Mouse (Mus musculus) forelimb bud, embryonic 11.5 days (tissue): ENCODE results near the gene Pheta2.

Source experiments
- DNase-seq: peaks from one replicate; pipeline ENCODE4 v3.0.0-alpha.2; 2012; ENCODE audit warnings: low read depth, low spot score

Pheta2 gene

DNA sequence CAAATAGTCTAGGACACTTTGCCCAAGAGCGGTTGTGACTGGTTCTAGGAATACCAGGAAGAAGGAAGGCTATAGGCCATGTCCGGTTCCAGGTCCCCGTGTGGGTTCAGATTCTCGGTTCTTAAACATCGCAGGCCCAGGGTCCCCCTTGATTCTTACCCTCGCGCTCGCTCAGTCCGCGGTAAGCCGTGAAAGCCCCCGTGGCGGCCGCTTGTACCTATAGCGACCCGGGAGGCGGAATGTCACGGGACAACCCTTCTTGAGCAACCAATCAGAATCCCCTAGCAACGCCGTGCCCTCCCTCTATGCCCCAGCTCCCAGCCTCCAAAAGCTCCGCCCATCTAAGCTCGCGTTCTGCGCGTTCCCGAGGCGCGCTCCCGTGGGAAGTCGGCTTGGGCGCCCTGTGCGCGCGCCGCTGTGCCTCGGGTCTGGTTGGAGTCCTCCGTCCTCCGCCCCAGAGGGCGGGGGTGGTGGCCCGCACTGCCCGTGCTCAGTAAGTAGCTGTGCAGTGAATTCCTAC is at the start of gene Pheta2, which contains the start of the genes Naga and Smdt1:
Gene Pheta2 (plus strand): TSS at position 350 of the 520 bp plus-strand sequence.
Gene Naga (minus strand): TSS at position 333 of the 520 bp plus-strand sequence.
Gene Smdt1 (plus strand): TSS at position 367 of the 520 bp plus-strand sequence.
- DNase-seq, result peak; percentile 96

- DNase-seq, result no peak
Measured at GRCm38 (mm10) chr15:82290252-82290651, 48.5 kb upstream of the Pheta2 start.

GRCm38 (mm10) chr15:82292851-82293250 is 45.9 kb upstream of the Pheta2 start:
- DNase-seq, result no peak

GRCm38 (mm10) chr15:82293271-82293711 is 45.5 kb upstream of the Pheta2 start:
- DNase-seq, result no peak

- DNase-seq, result peak; percentile 36
Measured at GRCm38 (mm10) chr15:82294059-82294458, 44.7 kb upstream of the Pheta2 start.

DNA sequence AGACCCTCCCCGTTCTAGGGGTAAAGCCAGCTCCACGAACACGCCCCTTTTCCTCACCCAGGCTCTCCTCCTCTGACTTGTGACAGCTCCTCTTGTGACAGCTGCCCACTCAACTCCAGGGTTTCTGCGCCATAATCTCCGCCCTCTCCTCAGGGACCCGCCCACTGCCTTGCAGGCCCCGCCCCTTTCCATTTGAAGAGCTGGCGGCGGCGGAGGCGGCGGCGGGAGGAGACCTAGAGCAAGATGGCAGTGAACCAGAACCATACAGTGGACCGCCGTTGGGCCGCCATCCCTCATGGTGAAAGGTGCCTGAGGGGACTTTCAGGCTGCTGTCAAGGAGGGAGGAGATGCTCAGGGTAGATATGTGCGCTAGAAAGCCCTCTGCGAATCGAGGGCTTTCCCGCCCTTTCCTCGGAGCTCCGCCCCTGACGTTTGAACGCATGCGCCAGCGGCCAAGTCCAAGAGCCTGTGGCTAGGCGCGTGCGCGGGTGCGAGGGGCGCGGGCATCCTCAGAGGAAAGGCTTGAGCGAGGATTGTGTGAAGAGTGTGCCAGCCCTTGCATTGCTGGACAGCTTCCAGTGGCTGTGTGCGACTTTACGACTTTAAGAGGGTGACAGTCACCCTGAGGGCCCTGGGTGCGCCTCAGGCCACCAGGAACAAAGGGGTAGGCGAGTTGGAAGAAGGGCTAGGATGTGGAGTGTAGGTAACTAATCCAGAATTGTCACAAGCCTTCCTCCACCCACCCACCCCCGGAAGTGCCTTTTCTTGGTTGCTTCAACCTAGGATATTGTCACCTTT is 39.8 kb upstream of the Pheta2 start, which contains the start of gene Wbp2nl:
Gene Wbp2nl (plus strand): TSS at position 191 of the 798 bp plus-strand sequence.
- DNase-seq, result no peak

DNA sequence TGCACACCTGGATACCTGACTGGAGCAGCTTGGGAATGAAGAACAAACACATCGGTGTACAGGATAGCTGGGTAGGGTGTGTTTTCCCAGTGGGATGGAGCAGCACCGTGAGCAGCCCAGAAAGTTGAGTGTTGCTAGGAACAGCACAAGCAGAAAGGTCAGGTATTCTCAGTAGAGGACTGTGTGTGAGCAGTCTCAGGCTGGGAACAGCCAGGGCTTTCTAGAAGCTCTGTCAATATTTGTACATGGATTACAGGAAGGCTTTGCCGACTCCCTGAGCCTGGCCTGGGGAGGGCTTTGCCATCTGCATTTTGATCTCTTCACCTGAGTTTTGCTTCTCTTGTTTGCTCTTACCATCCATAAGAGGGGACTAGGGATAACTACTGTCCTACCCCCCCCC is 31.6 kb upstream of the Pheta2 start:
- no peak for DNase-seq

DNA sequence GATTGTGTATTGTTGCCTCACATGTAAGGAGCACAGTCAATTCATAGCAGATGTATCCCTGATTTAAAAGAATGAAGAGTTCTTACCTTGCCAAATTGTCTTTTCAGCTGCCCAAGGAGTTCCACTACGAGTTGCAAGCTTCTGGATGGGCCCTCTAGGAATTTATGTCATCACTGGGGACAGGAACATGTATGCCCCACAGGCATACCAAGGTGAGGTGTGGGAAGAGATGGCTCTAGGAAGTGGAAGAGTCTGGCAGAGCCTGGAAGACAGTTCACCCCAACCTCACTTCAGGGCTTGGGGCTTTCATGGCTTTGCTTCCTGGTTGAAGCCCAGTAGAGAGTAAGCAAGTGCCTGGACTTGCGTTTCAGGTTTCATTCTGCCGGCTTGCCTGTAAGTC is 30.3 kb upstream of the Pheta2 start:
- no peak for DNase-seq

DNA sequence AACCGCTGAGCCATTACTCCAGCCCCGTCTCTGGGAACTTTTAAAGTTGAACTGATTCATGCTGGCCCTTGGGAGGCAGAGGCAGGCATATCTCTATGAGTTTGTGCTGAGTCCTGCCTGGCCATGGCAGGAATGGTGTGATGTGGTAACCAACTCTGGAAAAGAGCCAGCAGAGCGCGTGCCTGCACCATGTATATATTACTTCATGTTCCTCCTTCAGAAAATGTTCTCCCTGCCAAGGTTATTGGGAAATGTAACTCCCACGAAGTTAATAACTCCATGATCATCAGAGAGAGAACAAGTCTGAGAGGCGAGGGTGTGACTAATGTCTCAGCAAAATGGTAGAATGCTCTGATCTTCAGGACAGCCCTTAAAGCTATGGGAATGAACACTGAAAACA is 20.9 kb upstream of the Pheta2 start:
- DNase-seq, result no peak

DNA sequence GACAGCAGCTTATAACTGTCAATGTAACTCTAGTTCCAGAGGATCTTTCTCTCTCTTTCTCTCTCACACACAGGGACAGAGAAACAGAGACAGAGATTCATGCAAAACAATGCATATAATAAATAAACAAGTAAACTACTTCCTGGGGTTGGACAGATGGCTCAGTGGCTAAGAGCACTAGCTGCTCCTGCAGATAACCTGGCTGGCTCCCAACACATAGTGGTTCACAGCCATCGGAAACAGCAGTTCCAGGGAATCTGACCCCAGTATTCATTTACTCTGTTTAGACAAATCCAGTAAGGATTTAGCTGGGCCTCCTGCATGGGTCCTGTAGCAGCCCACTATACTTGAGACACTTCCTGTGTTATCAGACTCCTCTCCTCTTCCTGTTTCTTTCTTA is 19.1 kb upstream of the Pheta2 start:
- DNase-seq, result no peak

- no peak for DNase-seq
Measured at GRCm38 (mm10) chr15:82322195-82322594, 16.5 kb upstream of the Pheta2 start.

GRCm38 (mm10) chr15:82325382-82325781 is 13.4 kb upstream of the Pheta2 start:
- DNase-seq, result no peak

DNA sequence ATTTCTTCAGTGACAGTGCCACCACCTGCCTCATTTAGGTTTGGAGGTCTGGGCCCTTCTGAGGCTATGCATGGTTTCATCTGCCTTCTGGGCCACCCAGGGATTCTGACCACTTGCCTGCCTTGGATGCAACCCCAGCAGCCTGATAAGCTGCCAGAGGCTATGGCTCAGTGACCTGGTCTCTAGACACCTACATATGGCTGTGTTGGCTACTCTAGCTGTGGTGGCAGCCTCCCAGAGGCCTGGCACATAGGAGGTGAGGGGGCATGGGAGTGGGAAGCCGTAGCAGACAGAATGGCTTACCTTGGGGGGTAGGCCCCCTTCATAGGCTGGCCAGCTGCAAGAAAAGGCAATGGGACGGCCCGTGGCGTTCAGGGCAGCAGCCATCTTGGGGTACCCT is 3.5 kb upstream of the Pheta2 start:
- DNase-seq, result no peak

DNA sequence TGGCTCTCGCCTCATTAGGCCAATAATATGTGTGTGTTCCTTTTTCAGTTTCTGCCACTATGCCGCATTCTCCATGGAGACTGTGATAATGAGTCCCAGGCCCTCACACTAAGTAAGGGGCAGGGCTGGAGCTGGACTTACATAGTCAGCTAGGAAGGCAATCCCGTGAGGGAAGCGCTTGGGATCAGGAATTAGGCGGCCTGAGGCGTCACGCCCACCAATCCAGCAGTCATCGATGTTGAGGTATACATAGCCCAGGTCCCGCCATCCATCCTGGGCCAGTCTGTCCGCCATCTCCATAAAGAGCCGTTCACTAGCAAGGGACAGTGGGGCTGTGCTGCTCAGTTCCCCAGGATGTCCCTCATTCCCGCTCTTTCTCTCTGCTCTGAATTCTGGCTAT is 2.1 kb upstream of the Pheta2 start:
- peak; percentile 42 for DNase-seq

DNA sequence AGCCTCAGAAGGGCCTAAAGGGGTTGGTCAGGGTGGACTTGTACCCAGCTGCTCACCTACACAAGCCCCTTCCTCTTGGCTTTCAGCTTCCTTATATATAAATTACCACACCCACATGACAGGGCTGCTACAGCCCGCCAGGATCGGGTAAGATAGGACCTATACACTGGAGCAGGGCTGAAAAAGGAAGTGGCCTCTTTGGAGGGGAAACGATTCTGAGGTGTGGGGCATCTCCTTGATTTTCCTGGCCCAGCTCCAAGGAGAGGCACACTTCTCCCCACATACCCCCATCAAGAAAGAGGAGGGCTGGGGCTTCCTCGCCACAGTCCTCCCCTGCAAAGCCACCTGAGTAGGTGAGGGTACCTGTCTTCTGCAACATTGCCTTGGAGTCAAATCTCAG is 867 bp upstream of the Pheta2 start:
- no peak for DNase-seq

DNA sequence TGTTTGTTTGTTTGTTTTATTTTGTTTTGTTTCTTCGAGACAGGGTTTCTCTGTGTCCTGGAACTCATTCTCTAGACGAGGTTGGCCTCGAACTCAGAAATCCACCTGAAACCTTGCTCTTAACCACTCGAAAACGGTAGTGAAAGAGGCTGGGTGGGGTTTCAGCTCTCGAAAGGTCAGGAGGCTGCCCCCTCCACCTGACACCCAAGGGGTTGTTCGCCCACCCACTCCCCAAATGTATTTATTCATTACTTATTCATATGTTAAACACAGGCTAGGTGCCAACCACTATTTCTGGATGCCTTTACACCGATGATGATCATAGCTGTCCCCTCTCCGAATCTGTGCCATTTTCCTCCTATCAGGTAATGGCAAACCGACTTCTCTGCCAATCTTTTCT is 408 bp downstream of the Pheta2 start:
- DNase-seq, result no peak

DNA sequence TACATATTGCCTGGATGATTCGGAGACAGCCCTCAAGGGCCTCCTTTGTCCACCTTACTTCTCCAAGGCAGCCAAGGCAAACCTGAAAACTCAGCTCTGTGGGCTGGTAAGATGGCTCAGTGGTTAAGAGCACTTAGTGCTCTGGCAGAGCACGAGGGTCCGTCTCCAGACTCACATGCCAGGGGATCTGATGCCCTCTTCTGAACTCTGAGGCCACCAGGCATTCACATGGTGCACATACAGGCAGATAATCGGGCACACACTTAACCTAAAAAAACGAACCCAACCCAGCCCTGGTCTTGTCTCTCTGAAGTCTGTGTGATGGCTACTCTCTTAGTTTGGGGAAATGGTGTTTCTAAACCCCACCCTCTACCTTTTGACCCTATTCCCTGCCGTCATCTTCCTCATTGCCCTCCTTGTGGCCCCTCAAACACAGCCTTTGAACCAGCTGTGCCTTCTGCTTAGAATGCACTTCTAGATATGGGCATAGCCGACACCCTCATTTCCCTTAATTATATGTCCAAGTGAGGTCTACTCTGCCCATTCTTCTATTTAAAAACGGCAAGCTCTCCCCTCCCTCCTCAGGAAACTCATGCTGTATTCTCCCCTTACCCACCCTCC is 1.0 kb downstream of the Pheta2 start:
- DNase-seq, result no peak

- no peak for DNase-seq
Measured at GRCm38 (mm10) chr15:82340414-82341035, 1.8 kb downstream of the Pheta2 start.

GRCm38 (mm10) chr15:82341036-82341501 is 2.3 kb downstream of the Pheta2 start:
- no peak for DNase-seq

DNA sequence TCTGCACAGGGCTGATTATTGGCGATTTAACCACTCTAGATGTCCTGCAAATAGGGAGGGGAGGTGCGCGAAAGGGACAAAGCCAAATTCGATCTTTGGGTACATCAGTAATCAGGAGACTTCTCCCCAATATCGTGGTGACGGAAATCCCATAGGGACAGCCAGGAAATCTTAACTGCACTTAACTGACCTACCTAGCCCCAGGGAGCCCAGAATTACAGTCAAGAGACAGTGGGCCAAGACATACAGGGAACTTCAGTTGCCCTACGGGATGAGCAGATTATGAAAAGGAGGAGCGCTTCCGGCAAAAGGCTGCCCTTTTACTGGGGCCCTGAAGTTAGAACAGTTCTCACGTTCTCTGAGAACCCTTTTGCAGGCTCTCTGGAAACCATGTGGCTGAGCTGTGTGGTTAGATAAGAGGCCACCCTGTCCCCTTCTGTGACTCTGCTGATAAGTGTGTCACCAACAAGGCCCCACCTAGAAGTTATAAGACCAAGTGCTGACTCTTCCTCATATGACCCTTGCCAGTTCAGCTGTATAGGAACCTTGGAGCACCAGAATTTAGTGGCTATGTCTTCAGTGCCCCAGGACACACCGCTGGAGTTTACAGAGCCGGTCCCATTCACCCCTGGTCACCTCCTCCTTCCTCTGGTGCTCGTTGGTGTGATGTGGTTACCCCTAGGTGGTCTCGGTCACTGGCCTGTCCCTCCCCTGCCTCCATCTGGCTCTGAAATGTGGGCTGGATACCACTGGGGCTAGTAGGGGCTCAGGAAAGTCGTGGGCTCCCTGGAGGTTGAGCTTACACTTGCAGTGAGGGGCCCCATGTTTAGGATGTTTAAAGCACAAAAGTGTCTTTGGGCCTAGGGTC is 3.2 kb downstream of the Pheta2 start:
- DNase-seq, result no peak

- no peak for DNase-seq
Measured at GRCm38 (mm10) chr15:82342543-82342935, 3.8 kb downstream of the Pheta2 start.
